Mouse (Mus musculus): Measurements from ENCODE around the gene Gbf1. TPM values are rescaled to one million over a fixed set of nuclear protein-coding genes. Genes with fewer than 3 reads are reported as not detected.

Gbf1 gene
- total RNA-seq, 2 experiments from 2014 or later: 67.8 to 82.5 TPM

- DNase-seq (ENCODE audit: low spot score in 2 of 2): no peak
These were observed 138.3 kb downstream of the Gbf1 start for GRCm38 (mm10) chr19:46290535-46291105.

GRCm38 (mm10) chr19:46296938-46297337 is 144.6 kb downstream of the Gbf1 start:
- no peak for DNase-seq (ENCODE audit: low spot score in 2 of 2)

GRCm38 (mm10) chr19:46300294-46301045 is 148.2 kb downstream of the Gbf1 start:
- DNase-seq (ENCODE audit: low spot score in 2 of 2): no peak

- DNase-seq (ENCODE audit: low spot score in 2 of 2): no peak
These were observed 150.2 kb downstream of the Gbf1 start for GRCm38 (mm10) chr19:46302551-46302950.

- DNase-seq (ENCODE audit: low spot score in 2 of 2): no peak
These were observed 151.2 kb downstream of the Gbf1 start for GRCm38 (mm10) chr19:46303251-46304215.

- peak; percentile 87 for DNase-seq (ENCODE audit: low spot score in 2 of 2)
These were observed 152.0 kb downstream of the Gbf1 start, which contains the start of gene Nfkb2 for GRCm38 (mm10) chr19:46304216-46304841. Nfkb2 (plus strand) TSS chr19:46304320.

- DNase-seq (ENCODE audit: low spot score in 2 of 2): peak in 1 of 2 experiments; percentile 31
These were observed 152.6 kb downstream of the Gbf1 start for GRCm38 (mm10) chr19:46304908-46305333.

- peak; percentile 88 to 93 for DNase-seq (ENCODE audit: low spot score in 2 of 2)
These were observed 153.3 kb downstream of the Gbf1 start for GRCm38 (mm10) chr19:46305432-46306267.

GRCm38 (mm10) chr19:46306268-46306610 is 153.9 kb downstream of the Gbf1 start:
- no peak for DNase-seq (ENCODE audit: low spot score in 2 of 2)

GRCm38 (mm10) chr19:46306751-46307289 is 154.5 kb downstream of the Gbf1 start:
- DNase-seq (ENCODE audit: low spot score in 2 of 2): peak in 1 of 2 experiments; percentile 1

- peak in 1 of 2 experiments; percentile 1 for DNase-seq (ENCODE audit: low spot score in 2 of 2)
These were observed 155.5 kb downstream of the Gbf1 start for GRCm38 (mm10) chr19:46307781-46308180.

- DNase-seq (ENCODE audit: low spot score in 2 of 2): peak in 1 of 2 experiments; percentile 1
These were observed 156.0 kb downstream of the Gbf1 start for GRCm38 (mm10) chr19:46308303-46308702.

- DNase-seq (ENCODE audit: low spot score in 2 of 2): peak; percentile 77 to 89
These were observed 156.6 kb downstream of the Gbf1 start for GRCm38 (mm10) chr19:46308706-46309435.

- DNase-seq (ENCODE audit: low spot score in 2 of 2): peak in 1 of 2 experiments; percentile 2
These were observed 157.5 kb downstream of the Gbf1 start for GRCm38 (mm10) chr19:46309651-46310305.

- DNase-seq (ENCODE audit: low spot score in 2 of 2): peak in 1 of 2 experiments; percentile 1
These were observed 158.1 kb downstream of the Gbf1 start for GRCm38 (mm10) chr19:46310312-46310865.

GRCm38 (mm10) chr19:46311341-46311740 is 159.0 kb downstream of the Gbf1 start:
- peak in 1 of 2 experiments; percentile 1 for DNase-seq (ENCODE audit: low spot score in 2 of 2)

- peak in 1 of 2 experiments; percentile 2 for DNase-seq (ENCODE audit: low spot score in 2 of 2)
These were observed 160.3 kb downstream of the Gbf1 start for GRCm38 (mm10) chr19:46312566-46312965.

- DNase-seq (ENCODE audit: low spot score in 2 of 2): no peak
These were observed 160.8 kb downstream of the Gbf1 start for GRCm38 (mm10) chr19:46313116-46313515.

Measured in adrenal gland, adult 18-20 months (tissue).